Mouse (Mus musculus): Measurements from ENCODE around the gene Pgpep1. TPM values are rescaled to one million over a fixed set of nuclear protein-coding genes. Genes with fewer than 3 reads are reported as not detected.

The Pgpep1 gene
- total and polyA plus RNA-seq, 3 experiments: 12.3 to 30.0 (median 22.9) TPM

GRCm38 (mm10) chr8:70655469-70655868 lies 4.7 kb downstream of the Pgpep1 start:
- DNase-seq (ENCODE audit: extremely low read depth): no peak
- no peaks in the 10 kb centered on the region for H3K9me3 ChIP-seq (replicated peaks; ENCODE audit: low read length)
- in situ Hi-C loops (cut with MboI; ENCODE audit: low pct_ligation_motif_present, low pct_unique_long_range_greater_than_20kb, low sequenced_read_pairs) (no loop called here), dilution Hi-C loops (cut with MboI; ENCODE audit: extremely low pct_ligation_motif_present, extremely low pct_unique_long_range_greater_than_20kb, low sequenced_read_pairs) (no loop called here)
- no peak overlapping the region for H3K4me2 ChIP-seq (ENCODE audit: insufficient read depth, low read depth, poor library complexity, severe bottlenecking)
- no peak overlapping the region for H3K27ac ChIP-seq (ENCODE audit: insufficient read depth, low read depth)
- peaks cover 17 to 63% of the 10 kb centered on the region in 2 experiments for H3K36me3 ChIP-seq (replicated peaks in 1 of 2; ENCODE audit: control insufficient read depth in 1 of 2, insufficient read depth in 1 of 2, low read length in 1 of 2)
- no peak overlapping the region for H3K9ac ChIP-seq (ENCODE audit: insufficient read depth, low read depth)
- peaks cover 8 to 53% of the 10 kb centered on the region in 2 experiments for H3K4me1 ChIP-seq (ENCODE audit: control insufficient read depth in 1 of 2, insufficient read depth in 2 of 2)
- no peak overlapping the region for H3K4me3 ChIP-seq (replicated peaks in 1 of 3; ENCODE audit: low read depth in 2 of 3, low read length in 2 of 3, poor library complexity in 1 of 3)
- no peak for TF ChIP-seq RCOR1 (conservative IDR thresholded peaks at IDR 0.05; ENCODE audit: low read depth, low read length)
- TF ChIP-seq ELF1 (IDR thresholded peaks at IDR 0.05; ENCODE audit: low read depth, low read length): no peak
- no peak for TF ChIP-seq JUN (IDR thresholded peaks at IDR 0.05; ENCODE audit: insufficient read depth, low read depth, low read length)
- no peak for TF ChIP-seq KAT2A (IDR thresholded peaks at IDR 0.05; ENCODE audit: insufficient replicate concordance, low read length)
- TF ChIP-seq MAFK (IDR thresholded peaks at IDR 0.05; ENCODE audit: insufficient replicate concordance, low read length): no peak
- TF ChIP-seq ZMIZ1 (IDR thresholded peaks at IDR 0.05; ENCODE audit: low read depth, low read length): no peak
- no peak for TF ChIP-seq NELFE (IDR thresholded peaks at IDR 0.05; ENCODE audit: low read depth, low read length)
- no peak for TF ChIP-seq TBP (conservative IDR thresholded peaks at IDR 0.05; ENCODE audit: low read depth, low read length)
- TF ChIP-seq ZNF384 (IDR thresholded peaks at IDR 0.05; ENCODE audit: low read depth, low read length): no peak
- TF ChIP-seq HCFC1 (IDR thresholded peaks at IDR 0.05; ENCODE audit: low read depth, low read length): no peak
- TF ChIP-seq CTCF (conservative IDR thresholded peaks at IDR 0.05 in 1 of 2, IDR thresholded peaks at IDR 0.05 in 1 of 2; ENCODE audit: low read depth in 2 of 2, low read length in 2 of 2): no peak
- H3K27me3 ChIP-seq (replicated peaks): no peaks in the 10 kb centered on the region
- H3K79me2 ChIP-seq (replicated peaks; ENCODE audit: control insufficient read depth, extremely low read depth, insufficient read depth, poor library complexity, severe bottlenecking): peaks cover 12% of the 10 kb centered on the region; the same call in 1 of the 2 replicates

GRCm38 (mm10) chr8:70654121-70654520 lies 6.1 kb downstream of the Pgpep1 start:
- no peak overlapping the region for H3K4me3 ChIP-seq (replicated peaks in 1 of 3; ENCODE audit: low read depth in 2 of 3, low read length in 2 of 3, poor library complexity in 1 of 3)
- H3K9ac ChIP-seq (ENCODE audit: insufficient read depth, low read depth): no peak overlapping the region
- in situ Hi-C loops (cut with MboI; ENCODE audit: low pct_ligation_motif_present, low pct_unique_long_range_greater_than_20kb, low sequenced_read_pairs): no loop called here
- no peak overlapping the region for H3K4me2 ChIP-seq (ENCODE audit: insufficient read depth, low read depth, poor library complexity, severe bottlenecking)
- H3K36me3 ChIP-seq (replicated peaks in 1 of 2; ENCODE audit: control insufficient read depth in 1 of 2, insufficient read depth in 1 of 2, low read length in 1 of 2): peaks cover 28 to 76% of the 10 kb centered on the region in 2 experiments
- no peaks in the 10 kb centered on the region for H3K27me3 ChIP-seq (replicated peaks)
- dilution Hi-C loops (cut with MboI; ENCODE audit: extremely low pct_ligation_motif_present, extremely low pct_unique_long_range_greater_than_20kb, low sequenced_read_pairs): no loop called here
- DNase-seq (ENCODE audit: extremely low read depth): no peak
- no peaks in the 10 kb centered on the region for H3K9me3 ChIP-seq (replicated peaks; ENCODE audit: low read length)
- peaks cover 12% of the 10 kb centered on the region; the same call in 1 of the 2 replicates for H3K79me2 ChIP-seq (replicated peaks; ENCODE audit: control insufficient read depth, extremely low read depth, insufficient read depth, poor library complexity, severe bottlenecking)
- peaks cover 11 to 57% of the 10 kb centered on the region in 2 experiments for H3K4me1 ChIP-seq (ENCODE audit: control insufficient read depth in 1 of 2, insufficient read depth in 2 of 2)
- no peak for TF ChIP-seq NRF1 (IDR thresholded peaks at IDR 0.05; ENCODE audit: low read depth, low read length)
- TF ChIP-seq GABPA (IDR thresholded peaks at IDR 0.05; ENCODE audit: insufficient replicate concordance, low read depth, low read length): no peak
- no peak for TF ChIP-seq E2F4 (IDR thresholded peaks at IDR 0.05; ENCODE audit: insufficient replicate concordance, low read depth, low read length)
- no peak for TF ChIP-seq PAX5 (IDR thresholded peaks at IDR 0.05; ENCODE audit: low read length)
- TF ChIP-seq POLR2A (IDR thresholded peaks at IDR 0.05; ENCODE audit: low read depth, low read length): no peak
- TF ChIP-seq SMC3 (IDR thresholded peaks at IDR 0.05; ENCODE audit: low read depth, low read length): no peak
- TF ChIP-seq KAT2A (IDR thresholded peaks at IDR 0.05; ENCODE audit: insufficient replicate concordance, low read length): no peak
- TF ChIP-seq CHD1 (IDR thresholded peaks at IDR 0.05; ENCODE audit: low read depth, low read length): no peak
- no peak for TF ChIP-seq JUN (IDR thresholded peaks at IDR 0.05; ENCODE audit: insufficient read depth, low read depth, low read length)
- no peak for TF ChIP-seq MAFK (IDR thresholded peaks at IDR 0.05; ENCODE audit: insufficient replicate concordance, low read length)
- no peak overlapping the region for H3K27ac ChIP-seq (ENCODE audit: insufficient read depth, low read depth)
